ENCODE assay signal across 13 mouse cellular contexts in genomic region chr8:70675336-70675735, GRCm38 (mm10). TPM values are rescaled to one million over a fixed set of nuclear protein-coding genes. Genes with fewer than 3 reads are reported as not detected.
A peak's percentile ranks its signal among the peaks of the same experiment; 100 is the strongest.
DNase-seq lines count a peak whose midpoint lies in the region; ATAC-seq and TF ChIP-seq lines count a peak whose summit lies in the region.
"Had no signal": no experiment of that assay in that cellular context is flagged by ENCODE, and none has a peak within 500 bp of the region (broad histone marks: within the 10 kb centered on the region; RNA-seq: fewer than 3 reads in every experiment).

No protein-coding gene starts in this region.

- no peak overlapping the region for H3K4me3 ChIP-seq in kidney, embryonic 15.5 days (replicated peaks)
- peak overlapping the region; percentile 19 to 97; a peak in 2 of 4 replicates for H3K4me3 ChIP-seq in ES-E14 (ENCODE audit: insufficient read depth in 1 of 2, low read depth in 1 of 2, low read length in 2 of 2, poor library complexity in 1 of 2, severe bottlenecking in 1 of 2)
- no peak overlapping the region for H3K4me3 ChIP-seq in intestine, postnatal 0 days (ENCODE audit: low read depth, low read length)
- no peak overlapping the region for H3K4me3 ChIP-seq in thymus, adult 2 months (ENCODE audit: control insufficient read depth, insufficient read depth, low read length)

- peaks cover 51% of the 10 kb centered on the region for H3K4me1 ChIP-seq in kidney, embryonic 15.5 days
- H3K4me1 ChIP-seq in ES-E14 (ENCODE audit: control insufficient read depth in 2 of 2, insufficient read depth in 2 of 2, low read length in 2 of 2, poor library complexity in 1 of 2) = peaks cover 19 to 41% of the 10 kb centered on the region in 2 experiments
- peaks cover 8% of the 10 kb centered on the region; the same call in 1 of the 2 replicates for H3K4me1 ChIP-seq in intestine, postnatal 0 days (replicated peaks; ENCODE audit: control insufficient read depth, insufficient read depth, low read length)
- H3K4me1 ChIP-seq in thymus, adult 2 months (replicated peaks; ENCODE audit: control insufficient read depth, insufficient read depth, low read length) = peaks cover 35% of the 10 kb centered on the region

- ATAC-seq in kidney, embryonic 15.5 days (replicated peaks; ENCODE audit: low FRiP score) = no peak
- no peak for ATAC-seq in intestine, postnatal 0 days
- ATAC-seq: hindbrain, postnatal 0 days had no signal

- no peak for TF ChIP-seq CTCF in intestine, postnatal 0 days (IDR thresholded peaks at IDR 0.05; ENCODE audit: low read depth)
- TF ChIP-seq CTCF in thymus, adult 2 months (IDR thresholded peaks at IDR 0.05; ENCODE audit: borderline replicate concordance, control insufficient read depth, extremely low read depth, insufficient read depth, low read length, poor library complexity) = no peak

- H3K4me2 ChIP-seq in kidney, embryonic 15.5 days = no peak overlapping the region
- no peak overlapping the region for H3K4me2 ChIP-seq in intestine, postnatal 0 days (replicated peaks; ENCODE audit: low read depth)

- no peak for DNase-seq in kidney, postnatal 25 days
- no peak for DNase-seq in ES-E14 (ENCODE audit: low read depth, low spot score)
- DNase-seq in thymus, adult 2 months = peak; percentile 74
- no peak for DNase-seq in cerebellum, adult 9-11 months
- no peak for DNase-seq in left cerebral cortex, postnatal 10 days (ENCODE audit: extremely low spot score in 1 of 2, low spot score in 2 of 2)
- no peak for DNase-seq in adrenal gland, adult 18-20 months (ENCODE audit: low spot score in 2 of 2)
- DNase-seq: gastrocnemius, postnatal 25 days had no signal

- no peaks in the 10 kb centered on the region for H3K9me3 ChIP-seq in kidney, embryonic 15.5 days (replicated peaks)
- no peaks in the 10 kb centered on the region for H3K9me3 ChIP-seq in ES-E14 (ENCODE audit: control insufficient read depth, insufficient read depth, low read depth, low read length)
- H3K9me3 ChIP-seq in intestine, postnatal 0 days (ENCODE audit: control insufficient read depth) = no peaks in the 10 kb centered on the region

- H3K9ac ChIP-seq in kidney, embryonic 15.5 days = no peak overlapping the region
- H3K9ac ChIP-seq in ES-E14 (ENCODE audit: insufficient read depth, low read depth, low read length, poor library complexity, severe bottlenecking) = peak overlapping the region; percentile 99; the same call in 1 of the 2 replicates
- no peak overlapping the region for H3K9ac ChIP-seq in intestine, postnatal 0 days (ENCODE audit: low read depth, low read length)

- TF ChIP-seq POLR2A in thymus, adult 2 months (IDR thresholded peaks at IDR 0.05; ENCODE audit: control insufficient read depth, extremely low read depth, insufficient read depth, low read length, poor library complexity) = no peak

- in situ Hi-C loops in ES-E14 (cut with MboI; ENCODE audit: low sequenced_read_pairs in 2 of 2, unreplicated experiment in 2 of 2) = no loop called here

- intact Hi-C loops in left cerebral cortex, postnatal 10 days (cut with DNase I) = no loop called here

- H3K27me3 ChIP-seq in kidney, embryonic 15.5 days = no peaks in the 10 kb centered on the region
- H3K27me3 ChIP-seq in intestine, postnatal 0 days (replicated peaks; ENCODE audit: control insufficient read depth, insufficient read depth, low read length) = no peaks in the 10 kb centered on the region
- no peaks in the 10 kb centered on the region for H3K27me3 ChIP-seq in thymus, adult 2 months (ENCODE audit: control insufficient read depth, insufficient read depth, low read length)

- peaks cover 35% of the 10 kb centered on the region for H3K36me3 ChIP-seq in kidney, embryonic 15.5 days
- peaks cover 31% of the 10 kb centered on the region; the same call in 1 of the 2 replicates for H3K36me3 ChIP-seq in ES-E14 (ENCODE audit: control insufficient read depth, insufficient read depth, low read length, poor library complexity, severe bottlenecking)
- H3K36me3 ChIP-seq in intestine, postnatal 0 days (ENCODE audit: control insufficient read depth, insufficient read depth) = peaks cover 8% of the 10 kb centered on the region; the same call in 1 of the 2 replicates
- H3K36me3 ChIP-seq in thymus, adult 2 months (ENCODE audit: control insufficient read depth, insufficient read depth, low read length) = 0 out of 2 replicates have a peak, but pooled peaks cover 3% of the 10 kb centered on the region

- WGBS in kidney, embryonic 15.5 days = 85% methylated on average over 1 of the region's 1 CpGs
- WGBS in intestine, postnatal 0 days = 71% methylated on average over 1 of the region's 1 CpGs
- WGBS in thymus, adult 2 months = 11% methylated on average over 1 of the region's 1 CpGs

- peak overlapping the region; percentile 97 for H3K27ac ChIP-seq in kidney, embryonic 15.5 days
- H3K27ac ChIP-seq in ES-E14 (ENCODE audit: insufficient read depth, low read depth, low read length, poor library complexity, severe bottlenecking) = peak overlapping the region; percentile 99; the same call in 1 of the 2 replicates
- peak overlapping the region; percentile 95; the same call in 1 of the 2 replicates for H3K27ac ChIP-seq in intestine, postnatal 0 days (ENCODE audit: low read depth, low read length)
- peak overlapping the region; percentile 81 for H3K27ac ChIP-seq in thymus, adult 2 months (ENCODE audit: control insufficient read depth, insufficient read depth, low read length)
- H3K27ac ChIP-seq: hindbrain, postnatal 0 days had no signal

TF ChIP-seq in ES-E14, 5 proteins besides CTCF, POLR2A, EP300 and RAD21:
- no peak for TF ChIP-seq CHD2 (IDR thresholded peaks at IDR 0.05; ENCODE audit: low read depth, low read length)
- TF ChIP-seq ZNF384 (IDR thresholded peaks at IDR 0.05; ENCODE audit: low read depth, low read length) = no peak
- no peak for TF ChIP-seq HCFC1 (IDR thresholded peaks at IDR 0.05; ENCODE audit: borderline replicate concordance, insufficient read depth, low read length)
- TF ChIP-seq MAFK (IDR thresholded peaks at IDR 0.05; ENCODE audit: insufficient read depth, low read depth, low read length) = no peak
- no peak for TF ChIP-seq ZC3H11A (IDR thresholded peaks at IDR 0.05; ENCODE audit: borderline replicate concordance, low read depth, low read length)

RNA-seq across cellular contexts. Expression of gene Lsm4, which starts 2.3 kb away (rescaled TPM):
- polyA plus RNA-seq in kidney, embryonic 15.5 days (2015; fragmentation: Nextera tagmentation; extraction: Ambion mirVana) = 291 and 295 TPM in 2 replicates
- total RNA-seq in ES-E14 (2012; rRNA removed) = 171 and 204 TPM in 2 replicates
- polyA plus RNA-seq in intestine, postnatal 0 days (2015; fragmentation: Nextera tagmentation; extraction: Ambion mirVana) = 181 and 182 TPM in 2 replicates
- 192 and 199 TPM in 2 replicates for polyA plus RNA-seq in thymus, adult 2 months (2012; rRNA removed)
- total RNA-seq in left cerebral cortex, postnatal 10 days (2021) = 10 to 100 TPM; 68.2 to 80.4 TPM
- total RNA-seq in adrenal gland, adult 18-20 months (2021) = 10 to 100 TPM; 73.2 to 75.9 TPM

RNA-seq across cellular contexts. Expression of gene Pgpep1, which starts 15.1 kb away (rescaled TPM):
- polyA plus RNA-seq in kidney, embryonic 15.5 days (2015; fragmentation: Nextera tagmentation; extraction: Ambion mirVana) = 65.5 and 75.3 TPM in 2 replicates
- total RNA-seq in ES-E14 (2012; rRNA removed) = 15.5 and 21.4 TPM in 2 replicates
- 79.0 and 92.1 TPM in 2 replicates for polyA plus RNA-seq in intestine, postnatal 0 days (2015; fragmentation: Nextera tagmentation; extraction: Ambion mirVana)
- 40.7 and 41.9 TPM in 2 replicates for polyA plus RNA-seq in thymus, adult 2 months (2012; rRNA removed)
- 10 to 100 TPM; 11.5 to 15.9 TPM for total RNA-seq in left cerebral cortex, postnatal 10 days (2021)
- 100 to 1,000 TPM; 101 to 153 TPM for total RNA-seq in adrenal gland, adult 18-20 months (2021)

RNA-seq across cellular contexts. Expression of gene Jund, which starts 23.4 kb away (rescaled TPM):
- 59.9 and 68.1 TPM in 2 replicates for polyA plus RNA-seq in kidney, embryonic 15.5 days (2015; fragmentation: Nextera tagmentation; extraction: Ambion mirVana)
- 60.1 TPM in 2 replicates for total RNA-seq in ES-E14 (2012; rRNA removed)
- polyA plus RNA-seq in intestine, postnatal 0 days (2015; fragmentation: Nextera tagmentation; extraction: Ambion mirVana) = 114 and 121 TPM in 2 replicates
- 540 and 792 TPM in 2 replicates for polyA plus RNA-seq in thymus, adult 2 months (2012; rRNA removed)
- 100 to 1,000 TPM; 147 to 149 TPM for total RNA-seq in left cerebral cortex, postnatal 10 days (2021)
- total RNA-seq in adrenal gland, adult 18-20 months (2021) = 100 to 1,000 TPM; 228 to 252 TPM

RNA-seq across cellular contexts. Expression of gene Iqcn, which starts 27.9 kb away (rescaled TPM):
- polyA plus RNA-seq in kidney, embryonic 15.5 days (2015; fragmentation: Nextera tagmentation; extraction: Ambion mirVana) = 0.03 and 0.09 TPM in 2 replicates
- total RNA-seq in ES-E14 (2012; rRNA removed) = 0.09 and 0.16 TPM in 2 replicates
- polyA plus RNA-seq in intestine, postnatal 0 days (2015; fragmentation: Nextera tagmentation; extraction: Ambion mirVana) = not detected in 2 replicates
- 0.19 and 0.28 TPM in 2 replicates for polyA plus RNA-seq in thymus, adult 2 months (2012; rRNA removed)
- total RNA-seq in left cerebral cortex, postnatal 10 days (2021) = under 1 TPM in 1 of 2 experiments, not detected in 1; 0.19 TPM
- under 1 TPM in 1 of 2 experiments, not detected in 1; 0.10 TPM for total RNA-seq in adrenal gland, adult 18-20 months (2021)
- total RNA-seq: gastrocnemius, postnatal 25 days had no signal
- polyA plus RNA-seq: embryonic facial prominence, embryonic 14.5 days had no signal

RNA-seq across cellular contexts. Expression of gene Gm3336, which starts 43.0 kb away (rescaled TPM):
- polyA plus RNA-seq in kidney, embryonic 15.5 days (2015; fragmentation: Nextera tagmentation; extraction: Ambion mirVana) = 0.55 and 0.83 TPM in 2 replicates
- total RNA-seq in ES-E14 (2012; rRNA removed) = 1.8 and 3.9 TPM in 2 replicates
- polyA plus RNA-seq in intestine, postnatal 0 days (2015; fragmentation: Nextera tagmentation; extraction: Ambion mirVana) = 2.8 TPM in 2 replicates
- polyA plus RNA-seq in thymus, adult 2 months (2012; rRNA removed) = 0.48 and 0.50 TPM in 2 replicates
- total RNA-seq in left cerebral cortex, postnatal 10 days (2021) = not detected
- under 1 TPM in 1 of 2 experiments, not detected in 1; 0.53 TPM for total RNA-seq in adrenal gland, adult 18-20 months (2021)
- total RNA-seq: gastrocnemius, postnatal 25 days; hindbrain, postnatal 0 days; left cerebral cortex, postnatal 25 days; neutrophil, adult 5-6 weeks had no signal
- polyA plus RNA-seq: embryonic facial prominence, embryonic 14.5 days; hindbrain, postnatal 0 days had no signal

Comparison
In these comparisons a context has a peak if more than half of its experiments do, and no peak if none do; other contexts are left out.
1. H3K4me3 ChIP-seq: peak in ES-E14 (2 of 2); none in kidney, embryonic 15.5 days (single experiment), intestine, postnatal 0 days (single experiment) and thymus, adult 2 months (single experiment).
2. Peak in every context shown above with its lines, with median percentiles within 50 percentile points of each other: H3K27ac ChIP-seq.